Mouse (Mus musculus): Measurements from ENCODE around the gene Mfng. TPM values are rescaled to one million over a fixed set of nuclear protein-coding genes. Genes with fewer than 3 reads are reported as not detected.

Mfng gene
- polyA plus RNA-seq (2016; fragmentation: Nextera tagmentation; extraction: Ambion mirVana) = 5.5 and 10.3 TPM in 2 replicates

DNA sequence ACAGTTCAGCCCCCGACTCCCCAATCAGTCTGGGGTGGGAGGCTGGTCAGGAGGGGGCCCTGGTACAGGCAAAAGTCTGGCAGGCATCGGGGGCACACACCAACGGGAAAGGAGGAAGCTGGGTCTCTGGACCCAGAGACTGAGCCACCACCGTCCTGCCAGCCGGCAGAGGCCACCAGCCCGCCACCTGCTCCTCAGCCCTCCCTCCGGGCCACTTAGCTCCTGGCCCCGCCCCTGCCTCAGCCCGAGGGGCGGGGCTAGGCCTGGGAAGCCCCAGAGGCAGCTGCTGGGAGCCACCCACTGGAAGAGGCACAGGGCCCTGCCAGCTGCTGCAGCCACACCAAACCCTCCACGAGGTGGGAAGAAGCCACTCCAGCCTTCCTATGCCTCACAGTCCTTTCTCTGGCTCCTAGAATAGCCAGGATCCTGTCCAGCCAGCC lies at the start of gene Mfng:
Gene Mfng (minus strand): TSS at position 186 of the 440 bp plus-strand sequence.
- Histone ChIP-seq H3K9me3 (0 out of 2 replicates have a peak, but pooled peaks cover 3% of the 10 kb centered on the region), H3K36me3 (peaks cover 16% of the 10 kb centered on the region), H3K4me3 (peak within 1 kb of the TSS; percentile 45), H3K4me1 (peaks cover 21% of the 10 kb centered on the region), H3K27me3 (ENCODE audit: insufficient read depth, poor library complexity, severe bottlenecking) (peaks cover 23% of the 10 kb centered on the region), H3K27ac (peak within 1 kb of the TSS; percentile 70)
- 3% methylated on average over 11 of the region's 11 CpGs for WGBS
- no peak for DNase-seq (ENCODE audit: low spot score)

DNA sequence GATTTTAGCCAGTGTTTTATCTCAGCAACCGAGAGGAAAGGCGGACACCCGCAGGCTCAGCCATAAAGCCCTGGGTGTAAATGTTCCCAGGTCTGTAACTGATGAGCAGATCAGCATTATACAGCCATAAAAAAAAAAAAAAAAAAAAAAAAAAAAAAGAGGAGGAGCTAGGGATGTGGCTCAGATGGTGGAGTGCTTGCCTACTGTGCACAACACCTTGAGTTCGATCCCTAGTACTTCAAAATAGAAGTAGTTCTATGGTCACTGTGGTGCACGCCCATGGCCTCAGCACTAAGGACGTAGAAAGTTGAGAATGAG lies 42.8 kb upstream of the Mfng start:
- Histone ChIP-seq H3K4me3 (no peak overlapping the region), H3K4me1 (peaks cover 16% of the 10 kb centered on the region; the same call in 1 of the 2 replicates), H3K9me3 (no peaks in the 10 kb centered on the region), H3K27me3 (ENCODE audit: insufficient read depth, poor library complexity, severe bottlenecking) (peaks cover 13% of the 10 kb centered on the region; the same call in 1 of the 2 replicates), H3K27ac (no peak overlapping the region), H3K36me3 (no peaks in the 10 kb centered on the region)
- 44% methylated on average over 6 of the region's 6 CpGs for WGBS
- no peak for DNase-seq (ENCODE audit: low spot score)

DNA sequence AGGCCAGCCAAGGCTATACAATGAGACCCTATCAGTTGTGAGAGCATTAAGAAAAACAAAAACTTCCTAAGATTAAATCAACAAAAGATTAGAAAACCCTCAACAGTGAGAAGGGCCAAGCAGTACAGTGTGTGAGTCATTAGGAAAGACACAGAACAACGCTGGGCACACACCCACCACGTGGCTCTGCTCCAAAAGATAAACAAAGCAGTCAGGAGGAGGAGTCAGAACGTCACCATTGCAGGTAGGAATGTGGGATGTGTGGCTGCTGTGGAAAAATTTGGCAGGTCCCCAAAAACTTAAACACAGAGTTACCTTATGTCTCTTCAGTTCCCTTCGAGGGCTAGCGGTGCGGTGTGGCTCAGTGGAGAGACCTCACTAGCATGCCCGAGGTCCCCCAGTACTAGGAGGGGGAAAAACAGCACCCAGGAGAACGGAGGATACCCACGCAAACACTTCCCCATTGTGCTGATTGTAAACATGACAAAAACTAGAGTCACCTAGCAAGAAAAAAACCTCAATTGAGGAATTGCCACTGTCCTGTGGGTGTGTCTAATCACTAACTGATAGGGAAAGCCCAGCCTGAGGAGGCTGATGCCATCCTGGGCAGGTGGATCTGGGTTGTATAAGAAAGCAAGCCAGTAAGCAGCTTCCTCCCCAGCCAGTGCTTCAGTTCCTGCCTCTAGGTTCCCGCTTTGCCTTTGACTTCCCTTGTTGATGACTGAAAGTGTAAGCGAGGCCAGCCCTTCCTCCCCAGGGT lies 42.2 kb upstream of the Mfng start:
- no peak for DNase-seq (ENCODE audit: low spot score)
- no peaks in the 10 kb centered on the region for H3K9me3 ChIP-seq
- H3K36me3 ChIP-seq = no peaks in the 10 kb centered on the region
- WGBS = 44% methylated on average over 11 of the region's 11 CpGs
- H3K27me3 ChIP-seq (ENCODE audit: insufficient read depth, poor library complexity, severe bottlenecking) = peaks cover 8% of the 10 kb centered on the region; the same call in 1 of the 2 replicates
- H3K4me3 ChIP-seq = no peak overlapping the region
- H3K4me1 ChIP-seq = peaks cover 17% of the 10 kb centered on the region; the same call in 1 of the 2 replicates
- no peak overlapping the region for H3K27ac ChIP-seq

DNA sequence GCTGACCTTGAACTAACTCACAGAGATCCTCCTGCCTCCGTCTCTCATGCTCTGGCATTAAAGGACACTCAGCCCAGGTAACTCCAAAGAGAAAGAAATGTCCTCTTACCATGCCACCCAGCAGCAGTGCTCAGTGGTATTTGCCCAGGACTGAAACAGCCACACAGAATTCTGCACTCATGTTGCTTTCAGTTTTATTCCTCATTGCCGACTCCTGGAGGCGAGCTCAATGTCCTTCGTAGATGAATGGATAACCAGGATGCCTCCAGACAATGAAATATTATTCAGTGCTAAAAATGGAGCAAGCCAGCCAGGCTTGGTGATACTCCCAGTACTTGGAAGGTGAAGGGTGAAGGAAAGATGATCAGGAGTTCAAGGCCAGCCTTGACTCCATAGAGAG lies 40.3 kb upstream of the Mfng start:
- H3K36me3 ChIP-seq = no peaks in the 10 kb centered on the region
- peaks cover 23% of the 10 kb centered on the region for H3K4me1 ChIP-seq
- no peaks in the 10 kb centered on the region for H3K9me3 ChIP-seq
- no peak overlapping the region for H3K4me3 ChIP-seq
- 90% methylated on average over 4 of the region's 4 CpGs for WGBS
- H3K27me3 ChIP-seq (ENCODE audit: insufficient read depth, poor library complexity, severe bottlenecking) = 0 out of 2 replicates have a peak, but pooled peaks cover 3% of the 10 kb centered on the region
- H3K27ac ChIP-seq = no peak overlapping the region
- DNase-seq (ENCODE audit: low spot score) = no peak

DNA sequence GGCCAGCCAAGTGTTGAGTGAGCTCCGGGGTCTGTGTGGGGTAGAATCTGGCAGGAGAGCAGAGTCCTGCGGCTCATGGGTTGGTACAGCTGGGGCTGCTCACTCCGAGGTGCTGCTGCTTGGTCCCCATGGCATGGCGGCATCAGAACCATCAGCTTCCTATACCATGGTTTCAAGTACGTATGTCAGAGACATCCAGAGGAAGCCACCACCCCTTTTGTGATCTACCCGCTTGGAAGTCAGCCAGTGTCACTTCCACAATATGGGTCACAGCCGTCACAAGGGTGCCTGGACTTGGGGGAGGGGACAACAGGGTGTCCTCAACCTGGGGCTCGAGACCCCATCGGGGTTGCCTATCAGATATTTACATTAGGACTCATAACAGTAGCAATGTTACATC lies 36.9 kb upstream of the Mfng start:
- 75% methylated on average over 9 of the region's 9 CpGs for WGBS

DNA sequence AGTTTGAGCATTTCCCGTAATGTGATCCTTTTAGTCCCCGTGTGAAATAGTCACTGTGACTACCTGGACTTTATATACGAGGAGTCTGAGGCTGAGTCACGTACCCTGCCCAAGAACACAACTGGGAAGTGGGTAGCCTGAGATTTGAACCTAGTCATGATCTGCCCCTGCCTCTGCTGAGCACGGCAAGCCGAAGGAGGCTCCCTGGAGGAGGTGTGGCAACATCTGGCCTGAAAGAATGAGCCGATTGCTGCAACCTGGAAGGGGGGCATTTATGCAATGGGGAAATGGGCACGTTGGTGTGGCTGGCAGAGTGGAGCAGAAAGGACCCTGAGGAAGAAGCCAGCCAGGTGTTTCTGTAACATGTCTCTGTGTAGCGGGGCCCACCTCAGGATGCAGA lies 36.5 kb upstream of the Mfng start:
- DNase-seq (ENCODE audit: low spot score) = no peak
- Histone ChIP-seq H3K4me1 (peaks cover 30% of the 10 kb centered on the region), H3K4me3 (no peak overlapping the region), H3K27me3 (ENCODE audit: insufficient read depth, poor library complexity, severe bottlenecking) (peaks cover 26% of the 10 kb centered on the region), H3K36me3 (no peaks in the 10 kb centered on the region), H3K27ac (no peak overlapping the region), H3K9me3 (no peaks in the 10 kb centered on the region)
- WGBS = 47% methylated on average over 9 of the region's 9 CpGs

More for the DNA sequence above, 36.9 kb upstream of the Mfng start:
- H3K36me3 ChIP-seq = no peaks in the 10 kb centered on the region
- no peak overlapping the region for H3K27ac ChIP-seq
- no peak for DNase-seq (ENCODE audit: low spot score)
- no peaks in the 10 kb centered on the region for H3K9me3 ChIP-seq
- peaks cover 30% of the 10 kb centered on the region for H3K4me1 ChIP-seq
- H3K4me3 ChIP-seq = no peak overlapping the region
- peaks cover 22% of the 10 kb centered on the region for H3K27me3 ChIP-seq (ENCODE audit: insufficient read depth, poor library complexity, severe bottlenecking)

DNA sequence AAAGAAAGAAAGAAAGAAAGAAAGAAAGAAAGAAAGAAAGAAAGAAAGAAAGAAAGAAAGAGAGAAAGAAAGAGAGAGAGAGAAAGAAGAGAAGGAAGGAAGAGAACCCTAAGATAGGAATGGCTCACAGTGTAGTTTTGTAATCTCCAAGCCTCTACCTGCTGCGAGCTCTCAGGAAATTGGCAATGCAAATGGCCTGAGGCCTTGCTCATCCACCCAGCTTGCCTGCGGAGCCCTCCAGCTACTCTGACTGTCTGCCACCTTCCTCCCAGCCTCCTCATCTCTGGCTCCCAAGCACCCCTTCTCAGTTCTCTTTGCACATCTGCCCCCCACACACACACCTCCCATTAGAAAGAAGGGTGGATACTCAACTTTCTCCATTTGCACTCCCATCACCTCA lies 35.7 kb upstream of the Mfng start:
- Histone ChIP-seq H3K36me3 (no peaks in the 10 kb centered on the region), H3K27ac (no peak overlapping the region), H3K9me3 (no peaks in the 10 kb centered on the region), H3K27me3 (ENCODE audit: insufficient read depth, poor library complexity, severe bottlenecking) (peaks cover 34% of the 10 kb centered on the region), H3K4me3 (no peak overlapping the region), H3K4me1 (peaks cover 37% of the 10 kb centered on the region)
- 67% methylated on average over 2 of the region's 2 CpGs for WGBS
- DNase-seq (ENCODE audit: low spot score) = no peak

DNA sequence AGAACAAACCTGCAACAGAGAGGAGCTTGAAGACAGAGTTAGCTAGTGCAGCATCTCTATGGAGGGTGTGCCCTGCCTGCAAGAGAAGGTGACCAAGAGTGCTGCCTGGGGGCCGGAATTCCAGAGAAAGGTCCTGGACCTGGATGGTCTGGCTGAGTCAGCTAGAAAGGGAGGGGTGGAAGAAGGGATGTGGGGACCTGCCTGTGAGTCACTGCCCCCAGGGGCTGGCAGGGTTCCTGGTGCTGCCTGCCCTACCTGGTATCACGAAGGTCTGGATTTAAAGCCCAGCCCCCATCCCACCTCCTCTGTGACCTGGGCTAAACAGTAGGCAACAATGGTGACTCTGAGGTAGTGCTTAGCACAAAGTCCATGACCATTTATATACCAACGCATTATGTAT lies 33.9 kb upstream of the Mfng start:
- Histone ChIP-seq H3K4me1 (peaks cover 55% of the 10 kb centered on the region), H3K9me3 (no peaks in the 10 kb centered on the region), H3K36me3 (no peaks in the 10 kb centered on the region), H3K27ac (no peak overlapping the region), H3K27me3 (ENCODE audit: insufficient read depth, poor library complexity, severe bottlenecking) (peaks cover 49% of the 10 kb centered on the region), H3K4me3 (no peak overlapping the region)
- WGBS = 57% methylated on average over 3 of the region's 3 CpGs
- DNase-seq (ENCODE audit: low spot score) = no peak

DNA sequence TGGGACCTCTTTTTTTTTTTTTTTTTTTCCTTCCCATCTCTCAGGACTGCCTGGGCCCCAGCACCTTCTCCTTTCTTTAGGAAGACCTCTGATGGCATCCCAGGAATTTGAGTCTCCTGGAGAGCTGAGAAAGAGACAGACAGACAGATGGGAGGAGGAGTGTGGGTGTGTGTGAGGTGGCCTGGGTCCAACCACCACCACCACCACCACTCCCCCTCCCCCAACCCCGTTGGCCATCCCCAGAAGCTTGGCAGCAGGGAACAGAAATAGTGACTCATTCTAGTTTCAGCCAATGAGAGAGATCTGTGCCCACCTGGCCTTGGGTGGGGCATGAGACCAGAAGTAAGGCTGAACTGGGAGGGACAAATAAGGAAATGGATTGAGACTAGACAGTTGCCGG lies 33.3 kb upstream of the Mfng start:
- WGBS = 28% methylated on average over 2 of the region's 2 CpGs
- H3K9me3 ChIP-seq = no peaks in the 10 kb centered on the region
- H3K27ac ChIP-seq = no peak overlapping the region
- H3K4me3 ChIP-seq = no peak overlapping the region
- no peaks in the 10 kb centered on the region for H3K36me3 ChIP-seq
- H3K27me3 ChIP-seq (ENCODE audit: insufficient read depth, poor library complexity, severe bottlenecking) = peaks cover 54% of the 10 kb centered on the region
- peaks cover 60% of the 10 kb centered on the region for H3K4me1 ChIP-seq
- DNase-seq (ENCODE audit: low spot score) = no peak

DNA sequence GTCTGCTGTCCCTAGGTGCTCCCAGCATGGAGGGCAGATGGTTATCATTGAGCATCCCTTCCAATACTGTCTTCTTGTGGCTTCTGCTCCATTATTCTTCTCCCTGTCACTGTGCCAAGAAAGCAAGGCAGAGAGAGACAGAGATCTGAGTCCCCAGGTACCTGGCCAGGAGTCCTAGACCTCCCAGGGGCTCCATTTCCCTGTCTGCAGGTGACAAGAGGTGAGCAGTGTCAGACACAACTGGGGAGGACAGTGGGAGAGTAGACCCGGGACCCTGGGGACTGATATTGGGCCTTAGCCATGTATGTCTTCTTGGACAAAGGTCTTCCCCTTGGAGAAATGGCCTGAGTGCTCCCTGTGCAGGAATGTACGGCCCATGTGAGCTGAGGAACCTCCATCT lies 32.1 kb upstream of the Mfng start:
- 70% methylated on average over 2 of the region's 2 CpGs for WGBS
- no peak for DNase-seq (ENCODE audit: low spot score)
- no peaks in the 10 kb centered on the region for H3K9me3 ChIP-seq
- no peaks in the 10 kb centered on the region for H3K36me3 ChIP-seq
- H3K27ac ChIP-seq = no peak overlapping the region
- peaks cover 55% of the 10 kb centered on the region for H3K4me1 ChIP-seq
- H3K27me3 ChIP-seq (ENCODE audit: insufficient read depth, poor library complexity, severe bottlenecking) = peaks cover 65% of the 10 kb centered on the region
- no peak overlapping the region for H3K4me3 ChIP-seq

DNA sequence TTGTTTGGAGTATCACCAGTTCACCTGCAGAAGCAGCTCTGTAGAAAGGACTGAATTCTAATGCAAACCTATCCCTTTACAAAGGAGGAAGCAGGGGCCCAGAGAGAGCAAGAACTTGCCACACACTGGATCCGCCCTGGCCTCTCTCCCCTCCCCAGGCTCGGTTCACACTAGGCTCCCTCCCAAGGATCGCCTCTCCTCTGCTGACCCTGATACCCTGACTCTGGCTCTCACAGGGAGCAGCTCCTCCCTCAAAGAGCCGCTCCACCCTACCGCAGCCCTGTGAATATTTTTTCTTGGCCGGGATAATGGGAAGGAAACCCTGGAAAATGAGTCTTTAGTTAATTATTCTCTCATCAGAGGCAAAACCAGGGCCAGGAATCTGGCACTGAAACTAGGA lies 31.1 kb upstream of the Mfng start:
- H3K36me3 ChIP-seq = no peaks in the 10 kb centered on the region
- peaks cover 65% of the 10 kb centered on the region for H3K27me3 ChIP-seq (ENCODE audit: insufficient read depth, poor library complexity, severe bottlenecking)
- no peaks in the 10 kb centered on the region for H3K9me3 ChIP-seq
- no peak overlapping the region for H3K27ac ChIP-seq
- no peak for DNase-seq (ENCODE audit: low spot score)
- H3K4me3 ChIP-seq = no peak overlapping the region
- peaks cover 48% of the 10 kb centered on the region for H3K4me1 ChIP-seq
- WGBS = 12% methylated on average over 6 of the region's 6 CpGs

DNA sequence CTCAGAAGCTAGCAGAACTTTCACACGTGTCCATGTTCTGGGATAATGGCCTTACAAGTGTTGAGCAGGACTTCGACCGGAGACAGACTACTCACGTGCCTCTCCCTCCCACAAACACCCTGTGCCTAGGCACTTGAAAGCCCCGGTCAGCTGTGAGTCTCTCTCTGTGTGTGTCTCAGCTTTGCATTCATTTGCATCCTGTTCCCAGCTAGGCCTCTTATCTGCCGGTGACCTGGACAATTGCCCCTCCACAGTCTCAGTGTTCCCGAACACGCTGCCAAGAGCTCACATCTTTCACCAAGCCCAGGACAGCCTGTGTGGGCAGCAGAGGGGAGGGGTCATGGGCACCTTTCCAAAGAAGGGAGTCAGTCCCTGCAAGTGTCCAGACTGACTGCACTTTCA lies 30.2 kb upstream of the Mfng start:
- Histone ChIP-seq H3K27ac (peak overlapping the region; percentile 85; the same call in 1 of the 2 replicates), H3K4me1 (peaks cover 48% of the 10 kb centered on the region), H3K4me3 (peak overlapping the region; percentile 71), H3K9me3 (no peaks in the 10 kb centered on the region), H3K27me3 (ENCODE audit: insufficient read depth, poor library complexity, severe bottlenecking) (peaks cover 70% of the 10 kb centered on the region), H3K36me3 (no peaks in the 10 kb centered on the region)
- WGBS = 4% methylated on average over 8 of the region's 8 CpGs
- DNase-seq (ENCODE audit: low spot score) = no peak

DNA sequence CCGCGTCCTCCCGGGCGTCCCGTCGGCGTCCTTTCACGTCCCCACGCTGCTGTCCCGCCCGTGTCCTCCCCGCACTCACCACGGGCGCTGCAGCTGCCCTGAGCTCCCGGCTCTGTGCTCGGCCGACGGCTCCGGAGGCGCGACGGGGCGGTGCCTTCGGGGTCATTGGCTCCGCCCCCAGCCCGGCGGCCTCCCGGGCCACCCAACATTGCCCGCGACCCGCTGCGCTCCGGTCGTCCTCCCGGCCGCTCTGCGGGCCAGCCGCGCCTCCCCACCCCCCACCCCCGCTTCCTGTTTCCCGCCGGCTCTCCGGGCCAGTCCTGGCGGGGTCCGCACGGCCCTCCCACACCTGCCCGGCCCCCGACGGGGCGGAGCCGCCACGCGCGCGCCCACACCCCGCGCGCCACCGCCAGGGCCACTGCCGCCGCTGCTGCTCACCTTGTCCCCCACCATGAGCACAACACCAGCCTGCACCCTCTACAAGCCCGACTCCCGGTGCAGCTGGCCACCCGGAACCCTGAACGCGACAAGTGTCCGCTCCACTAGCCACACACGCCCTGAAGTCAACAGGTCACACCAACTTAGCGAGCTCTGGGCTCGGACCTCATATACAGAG lies 29.6 kb upstream of the Mfng start, which contains the start of gene Card10:
Gene Card10 (minus strand): TSS at position 267 of the 616 bp plus-strand sequence.
- no peaks in the 10 kb centered on the region for H3K9me3 ChIP-seq
- H3K4me3 ChIP-seq = peak within 1 kb of the TSS; percentile 71
- peak within 1 kb of the TSS; percentile 85 for H3K27ac ChIP-seq
- peaks cover 72% of the 10 kb centered on the region for H3K27me3 ChIP-seq (ENCODE audit: insufficient read depth, poor library complexity, severe bottlenecking)
- no peak for DNase-seq (ENCODE audit: low spot score)
- H3K4me1 ChIP-seq = peaks cover 48% of the 10 kb centered on the region
- H3K36me3 ChIP-seq = no peaks in the 10 kb centered on the region
- under 1% methylated on average over 70 of the region's 70 CpGs for WGBS
